In genomic region chr1:162891980-162892451, GRCm38 (mm10) we compare ENCODE assay signal across 13 mouse cellular contexts. TPM values are rescaled to one million over a fixed set of nuclear protein-coding genes. Genes with fewer than 3 reads are reported as not detected.
A peak's percentile ranks its signal among the peaks of the same experiment; 100 is the strongest.
DNase-seq lines count a peak whose midpoint lies in the region; ATAC-seq and TF ChIP-seq lines count a peak whose summit lies in the region.
"Had no signal": no experiment of that assay in that cellular context is flagged by ENCODE, and none has a peak within 500 bp of the region (broad histone marks: within the 10 kb centered on the region; RNA-seq: fewer than 3 reads in every experiment).

No protein-coding gene starts in this region.

- CTCF ChIA-PET in Patski (lab: Charles Lee), result interaction anchor here (1.2 kb wide), 1 partner anchor 167 kb away, joined by 3 read pairs; no protein-coding TSS in a partner anchor

- WGBS in liver, embryonic 11.5 days, result 48% methylated on average over 6 of the region's 6 CpGs

- no peak for TF ChIP-seq CTCF in Patski (IDR thresholded peaks at IDR 0.05)

- ATAC-seq in Patski, result no peak
- ATAC-seq in liver, embryonic 11.5 days (replicated peaks; ENCODE audit: low FRiP score), result 0 out of 2 replicates have a peak, but pooled peaks have one; percentile 34
- ATAC-seq in megakaryocyte-erythroid progenitor cell, adult 5-6 weeks (replicated peaks; ENCODE audit: low FRiP score, low TSS enrichment, poor library complexity, severe bottlenecking), result no peak

- intact Hi-C loops in heart, postnatal 25 days (cut with DNase I), result no loop called here
- intact Hi-C loops in heart, postnatal 14 days (cut with DNase I), result no loop called here

- H3K4me1 ChIP-seq in liver, embryonic 11.5 days (replicated peaks; ENCODE audit: control insufficient read depth, insufficient read depth, low read length), result no peaks in the 10 kb centered on the region
- H3K4me1 ChIP-seq: forebrain, embryonic 10.5 days; heart, embryonic 15.5 days had no signal

- peaks cover 21% of the 10 kb centered on the region for H3K27me3 ChIP-seq in Patski
- no peaks in the 10 kb centered on the region for H3K27me3 ChIP-seq in liver, embryonic 11.5 days (replicated peaks; ENCODE audit: control insufficient read depth, insufficient read depth, low read length)
- H3K27me3 ChIP-seq: heart, embryonic 15.5 days had no signal

- H3K9me3 ChIP-seq in liver, embryonic 11.5 days (ENCODE audit: control insufficient read depth, low read length), result no peaks in the 10 kb centered on the region
- H3K9me3 ChIP-seq: forebrain, embryonic 10.5 days; heart, embryonic 15.5 days had no signal

- H3K36me3 ChIP-seq in liver, embryonic 11.5 days (ENCODE audit: control insufficient read depth, insufficient read depth, low read length), result no peaks in the 10 kb centered on the region
- H3K36me3 ChIP-seq: forebrain, embryonic 10.5 days; heart, embryonic 15.5 days had no signal

- H3K4me3 ChIP-seq in liver, embryonic 11.5 days (ENCODE audit: low read depth, low read length), result no peak overlapping the region
- H3K4me3 ChIP-seq: forebrain, embryonic 10.5 days; heart, embryonic 15.5 days had no signal

- DNase-seq in heart, postnatal 25 days (ENCODE audit: low spot score), result peak; percentile 34
- no peak for DNase-seq in heart, postnatal 14 days
- DNase-seq in Patski (ENCODE audit: low read depth, low spot score), result peak; percentile 15
- DNase-seq in liver, embryonic 11.5 days (ENCODE audit: low spot score), result no peak
- peak; percentile 89 for DNase-seq in lung, postnatal 36 days
- no peak for DNase-seq in right cerebral cortex, postnatal 14 days
- no peak for DNase-seq in thymus, adult 18-20 months
- DNase-seq: cerebellum, postnatal 10 days; retina, postnatal 1 day had no signal

- in situ Hi-C loops in Patski (cut with MboI; ENCODE audit: low pct_unique_long_range_greater_than_20kb), result loop anchor here (25.0 kb wide), 1 partner anchor 1020 kb away; no protein-coding TSS in a partner anchor

- no peak overlapping the region for H3K4me2 ChIP-seq in liver, embryonic 11.5 days
- H3K4me2 ChIP-seq: heart, embryonic 15.5 days had no signal

- H3K27ac ChIP-seq in liver, embryonic 11.5 days (ENCODE audit: low read depth, low read length), result no peak overlapping the region
- H3K27ac ChIP-seq: forebrain, embryonic 10.5 days; heart, embryonic 15.5 days had no signal

- no peak overlapping the region for H3K9ac ChIP-seq in liver, embryonic 11.5 days (ENCODE audit: low read depth, low read length)
- H3K9ac ChIP-seq: heart, embryonic 15.5 days had no signal

- POLR2A ChIA-PET in Patski (lab: Charles Lee), result no interaction called here

RNA-seq across cellular contexts. Expression of gene Fmo2, which starts 6.5 kb away (rescaled TPM):
- 10 to 100 TPM; 27.4 to 29.5 TPM for total RNA-seq in heart, postnatal 25 days (2021)
- 10 to 100 TPM in 1 of 2 experiments, 1 to 10 TPM in 1; 8.7 to 22.0 TPM for total RNA-seq in heart, postnatal 14 days (2021)
- 0.42 TPM for polyA plus RNA-seq in Patski (2021)
- polyA plus RNA-seq in liver, embryonic 11.5 days (2014; fragmentation: Nextera tagmentation; extraction: Ambion mirVana), result not detected in 2 replicates
- not detected in 2 replicates for total RNA-seq in megakaryocyte-erythroid progenitor cell, adult 5-6 weeks (2014; fragmentation: Nextera tagmentation)
- total RNA-seq in megakaryocyte-erythroid progenitor cell, adult 5-6 weeks (2017), result not detected in 2 replicates
- polyA plus RNA-seq: forebrain, embryonic 10.5 days had no signal

RNA-seq across cellular contexts. Expression of gene Fmo1, which starts 25.6 kb away (rescaled TPM):
- 10 to 100 TPM; 36.9 to 40.7 TPM for total RNA-seq in heart, postnatal 25 days (2021)
- 10 to 100 TPM; 32.4 to 46.2 TPM for total RNA-seq in heart, postnatal 14 days (2021)
- 19.1 TPM for polyA plus RNA-seq in Patski (2021)
- 3.1 and 4.7 TPM in 2 replicates for polyA plus RNA-seq in liver, embryonic 11.5 days (2014; fragmentation: Nextera tagmentation; extraction: Ambion mirVana)
- total RNA-seq in megakaryocyte-erythroid progenitor cell, adult 5-6 weeks (2014; fragmentation: Nextera tagmentation), result not detected in 2 replicates
- not detected in 2 replicates for total RNA-seq in megakaryocyte-erythroid progenitor cell, adult 5-6 weeks (2017)

RNA-seq across cellular contexts. Expression of gene Fmo6, which starts 45.3 kb away (rescaled TPM):
- not detected for total RNA-seq in heart, postnatal 25 days (2021)
- total RNA-seq in heart, postnatal 14 days (2021), result not detected
- polyA plus RNA-seq in Patski (2021), result not detected
- polyA plus RNA-seq in liver, embryonic 11.5 days (2014; fragmentation: Nextera tagmentation; extraction: Ambion mirVana), result not detected in 2 replicates
- not detected in 2 replicates for total RNA-seq in megakaryocyte-erythroid progenitor cell, adult 5-6 weeks (2014; fragmentation: Nextera tagmentation)
- total RNA-seq in megakaryocyte-erythroid progenitor cell, adult 5-6 weeks (2017), result not detected in 2 replicates
- polyA plus RNA-seq: forebrain, embryonic 10.5 days; heart, embryonic 15.5 days; large intestine, adult 2 months had no signal

Comparison
In these comparisons a context has a peak if more than half of its experiments do, and no peak if none do; other contexts are left out.
1. DNase-seq: peak in heart, postnatal 25 days (single experiment), Patski (single experiment) and lung, postnatal 36 days (single experiment); none in heart, postnatal 14 days (0 of 2), liver, embryonic 11.5 days (single experiment), right cerebral cortex, postnatal 14 days (single experiment) and thymus, adult 18-20 months (0 of 2).
2. RNA of gene Fmo2, which starts 6.5 kb away (total RNA-seq): 27.4 to 29.5 TPM in heart, postnatal 25 days and 8.7 to 22.0 TPM in heart, postnatal 14 days; not detected in megakaryocyte-erythroid progenitor cell, adult 5-6 weeks; every median in the first group is over 4 times any median in the second.
3. RNA of gene Fmo1, which starts 25.6 kb away (total RNA-seq): 32.4 to 46.2 TPM in heart, postnatal 14 days and 36.9 to 40.7 TPM in heart, postnatal 25 days; not detected in megakaryocyte-erythroid progenitor cell, adult 5-6 weeks; every median in the first group is over 10 times any median in the second.